14 mouse cellular contexts compared by ENCODE assay signal in the genomic region with DNA sequence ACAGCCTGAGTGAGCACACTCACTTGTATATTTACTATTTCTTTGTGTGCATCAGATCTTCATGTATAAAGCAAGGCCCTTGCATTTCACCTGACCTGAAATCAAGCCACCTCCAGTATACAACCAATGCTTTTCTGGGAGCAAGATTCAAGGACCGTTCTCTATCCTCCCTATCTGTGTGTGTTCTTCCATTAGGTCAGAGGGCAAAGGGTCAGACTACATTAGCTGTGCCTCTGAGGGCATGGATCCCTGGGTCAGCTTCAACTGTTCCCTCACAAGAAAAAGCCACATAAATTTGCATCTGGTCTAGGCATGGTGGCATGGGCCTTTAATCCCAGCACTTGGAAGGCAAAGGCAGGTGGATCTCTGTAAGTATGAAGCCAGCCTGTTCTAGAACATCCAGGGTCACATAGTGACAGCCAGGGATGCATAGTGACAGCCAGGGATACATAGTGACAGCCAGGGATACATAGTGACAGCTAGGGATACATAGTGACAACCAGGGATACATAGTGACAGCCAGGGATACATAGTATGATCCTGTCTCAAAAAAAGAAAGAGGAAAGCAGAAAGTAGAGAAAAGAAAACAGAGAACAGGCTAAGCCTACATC.
"Had no signal": no experiment of that assay in that cellular context is flagged by ENCODE, and none has a peak within 500 bp of the region (broad histone marks: within the 10 kb centered on the region; RNA-seq: fewer than 3 reads in every experiment).

No protein-coding gene starts in this region.

- H3K4me3 ChIP-seq: kidney, embryonic 15.5 days; limb, embryonic 12.5 days; liver, embryonic 15.5 days; midbrain, embryonic 12.5 days; neural tube, embryonic 13.5 days; stomach, embryonic 15.5 days had no signal

- H3K4me1 ChIP-seq: stomach, embryonic 15.5 days had no signal

- DNase-seq: kidney, adult 11 months; kidney, postnatal 25 days; layer of hippocampus, adult 9-11 months; layer of hippocampus, postnatal 36 days; right cerebral cortex, postnatal 14 days; thymus, adult 2 months; thymus, postnatal 36 days had no signal

- H3K9me3 ChIP-seq: kidney, embryonic 15.5 days; limb, embryonic 12.5 days; liver, embryonic 15.5 days; midbrain, embryonic 12.5 days; neural tube, embryonic 13.5 days; stomach, embryonic 15.5 days had no signal

- ATAC-seq: midbrain, embryonic 16.5 days had no signal

- H3K4me2 ChIP-seq: kidney, embryonic 15.5 days; limb, embryonic 12.5 days; liver, embryonic 15.5 days; midbrain, embryonic 12.5 days; neural tube, embryonic 13.5 days; stomach, embryonic 15.5 days had no signal

- H3K27me3 ChIP-seq: kidney, embryonic 15.5 days; limb, embryonic 12.5 days; liver, embryonic 15.5 days; midbrain, embryonic 12.5 days; neural tube, embryonic 13.5 days; stomach, embryonic 15.5 days had no signal

- H3K9ac ChIP-seq: kidney, embryonic 15.5 days; limb, embryonic 12.5 days; liver, embryonic 15.5 days; midbrain, embryonic 12.5 days; neural tube, embryonic 13.5 days; stomach, embryonic 15.5 days had no signal

- H3K36me3 ChIP-seq: kidney, embryonic 15.5 days; limb, embryonic 12.5 days; liver, embryonic 15.5 days; midbrain, embryonic 12.5 days; neural tube, embryonic 13.5 days; stomach, embryonic 15.5 days had no signal

- H3K27ac ChIP-seq: kidney, embryonic 15.5 days; limb, embryonic 12.5 days; liver, embryonic 15.5 days; midbrain, embryonic 12.5 days; neural tube, embryonic 13.5 days; stomach, embryonic 15.5 days had no signal
